Mouse (Mus musculus) cerebellum, postnatal 36 days (tissue): ENCODE data around the gene Rab42.

Experiments
- DNase-seq, 2 experiments: peaks; one replicate each; pipeline ENCODE4 v3.0.0; 2021 to 2022; ENCODE audit warnings: mixed read lengths in 2 of 2

Gene Rab42

DNA sequence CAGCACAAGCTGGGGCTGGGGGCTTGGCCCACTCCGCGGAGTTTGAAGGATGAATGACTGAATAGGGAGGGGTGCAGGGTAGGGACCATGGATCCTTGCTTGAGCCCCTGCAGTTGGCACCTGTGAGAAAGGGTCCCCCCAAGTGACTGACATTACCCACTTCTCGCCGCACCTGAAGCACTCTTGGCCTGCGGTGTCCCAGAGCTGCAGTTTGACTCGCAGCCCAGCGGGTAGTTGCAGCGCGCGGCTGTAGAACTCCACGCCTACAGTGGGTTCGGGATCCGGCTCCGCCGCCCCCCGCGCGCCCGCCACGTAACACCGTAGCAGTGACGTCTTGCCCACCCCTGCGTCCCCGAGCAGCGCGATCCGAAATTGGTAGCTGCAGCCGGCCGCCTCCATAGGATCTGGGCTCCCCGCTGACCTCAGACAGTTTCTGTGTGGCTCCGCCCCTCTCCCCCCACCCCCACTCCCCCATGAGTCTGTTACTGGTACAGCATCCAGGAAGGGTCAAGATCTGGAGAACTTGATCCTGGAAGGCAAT, at the start of gene Rab42:
Rab42 (minus strand) TSS at position 447 of the 541 bp plus-strand sequence.
- peak in 1 of 2 experiments; percentile 32 for DNase-seq

DNA sequence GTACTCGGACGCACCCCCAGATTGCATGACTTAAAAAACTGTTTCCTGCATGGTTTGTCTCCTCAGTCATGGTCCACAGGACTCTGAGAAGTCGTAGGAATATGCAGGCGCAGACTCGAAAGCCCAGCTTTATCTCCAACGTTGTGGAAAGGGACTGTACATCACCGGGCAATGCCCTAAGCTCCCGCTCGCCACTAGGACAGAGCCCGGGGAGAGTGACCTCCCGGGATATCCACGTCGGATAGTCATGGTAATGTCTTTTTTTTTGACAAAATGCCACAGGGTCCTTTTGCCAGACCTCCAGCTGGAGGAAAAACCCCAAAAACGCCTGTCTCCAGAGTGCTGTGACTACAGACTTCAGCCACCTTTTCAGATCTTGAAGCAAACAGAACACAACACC, 49.6 kb upstream of the Rab42 start:
- peak in 1 of 2 experiments; percentile 22 for DNase-seq

DNA sequence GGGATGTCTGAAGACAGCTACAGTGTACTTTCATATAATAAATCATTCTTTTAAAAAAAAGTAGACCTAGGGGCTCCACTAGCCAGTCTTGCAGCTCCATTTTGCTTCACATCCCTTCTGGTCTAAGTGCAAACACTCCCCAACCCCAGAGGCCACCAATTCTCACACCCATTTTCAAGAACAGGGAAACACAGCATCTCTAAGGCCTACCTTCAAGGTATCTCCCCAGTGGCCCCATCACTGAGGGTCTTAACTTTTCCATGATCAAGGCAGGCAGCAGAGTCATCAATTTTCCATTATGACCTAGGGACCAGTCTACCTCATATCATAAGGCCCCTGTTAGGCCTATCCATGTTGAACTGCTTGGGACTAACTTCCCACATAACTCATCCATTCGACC, 48.2 kb upstream of the Rab42 start:
- no peak for DNase-seq

DNA sequence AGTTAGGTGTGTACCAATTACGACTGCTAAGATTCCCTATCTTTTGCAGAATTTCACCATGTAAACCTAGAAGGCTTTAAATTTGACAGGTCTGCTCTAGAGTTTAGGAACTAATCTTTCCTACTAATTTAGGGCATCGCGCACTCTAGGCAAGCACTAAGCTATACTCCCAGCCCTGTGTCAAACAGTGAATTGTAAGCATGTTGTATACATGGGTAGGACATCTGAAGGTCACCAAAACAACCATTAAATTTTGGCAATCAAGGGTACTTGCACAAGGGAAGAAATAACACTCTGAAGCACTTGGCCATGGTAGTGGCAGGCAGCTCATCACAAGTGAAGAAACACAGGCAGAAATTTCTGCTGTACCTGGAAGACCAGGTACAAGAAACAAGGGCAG, 47.7 kb upstream of the Rab42 start:
- no peak for DNase-seq

- DNase-seq = no peak
Observed at GRCm38 (mm10) chr4:132350123-132350740, 47.0 kb upstream of the Rab42 start.

DNA sequence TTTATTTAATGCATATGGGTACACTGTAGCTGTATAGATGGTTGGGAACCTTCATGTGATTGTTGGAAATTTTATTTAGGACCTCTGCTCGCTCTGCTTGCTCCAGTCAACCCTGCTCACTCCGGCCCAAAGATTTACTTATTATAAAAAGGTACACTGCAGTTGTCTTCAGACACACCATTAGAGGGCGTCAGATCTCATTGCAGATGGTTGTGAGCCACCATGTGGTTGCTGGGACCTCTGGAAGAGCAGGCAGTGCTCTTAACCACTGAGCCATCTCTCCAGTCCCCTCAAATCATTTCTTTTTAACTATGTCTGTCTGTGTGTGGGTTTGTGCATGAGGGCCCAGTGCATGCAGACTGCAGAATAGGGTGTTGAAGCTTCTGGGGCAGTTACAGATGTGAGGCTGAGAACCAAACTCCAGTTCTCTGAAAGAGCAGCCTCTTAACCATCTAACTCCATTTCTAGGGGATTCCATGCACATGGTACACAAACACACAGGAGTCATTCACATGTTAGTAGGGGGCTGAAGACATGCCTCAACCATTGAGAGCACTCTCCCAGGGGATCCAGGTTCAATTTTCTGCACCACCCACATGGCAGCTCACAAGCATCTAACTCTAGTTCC, 46.4 kb upstream of the Rab42 start:
- no peak for DNase-seq

DNA sequence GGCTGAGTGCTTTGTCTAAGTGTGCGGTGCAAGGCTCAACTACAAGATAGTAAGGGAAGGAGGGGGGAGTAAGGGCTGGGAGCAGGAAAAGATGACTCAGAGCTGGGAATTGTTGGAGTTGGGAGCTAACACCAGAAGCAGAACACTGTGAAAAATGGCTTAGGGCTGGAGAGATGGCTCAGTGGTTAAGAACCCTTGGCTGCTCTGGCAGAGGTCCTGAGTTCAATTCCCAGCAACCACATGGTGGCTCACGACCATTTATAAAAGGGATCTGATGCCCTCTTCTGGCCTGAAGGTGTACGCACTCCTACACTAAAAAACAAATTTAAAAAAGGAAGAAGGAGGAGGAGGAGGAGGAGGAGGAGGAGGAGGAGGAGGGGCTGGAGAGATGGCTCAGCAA, 43.5 kb upstream of the Rab42 start:
- no peak for DNase-seq

GRCm38 (mm10) chr4:132346261-132346660, 43.1 kb upstream of the Rab42 start:
- DNase-seq = no peak

- no peak for DNase-seq
Observed at GRCm38 (mm10) chr4:132345843-132346212, 42.6 kb upstream of the Rab42 start.

GRCm38 (mm10) chr4:132345135-132345842, 42.1 kb upstream of the Rab42 start:
- peak; percentile 97 to 99 for DNase-seq

GRCm38 (mm10) chr4:132344403-132345134, 41.4 kb upstream of the Rab42 start:
- no peak for DNase-seq

- DNase-seq = no peak
Observed at GRCm38 (mm10) chr4:132341451-132341850, 38.3 kb upstream of the Rab42 start.

DNA sequence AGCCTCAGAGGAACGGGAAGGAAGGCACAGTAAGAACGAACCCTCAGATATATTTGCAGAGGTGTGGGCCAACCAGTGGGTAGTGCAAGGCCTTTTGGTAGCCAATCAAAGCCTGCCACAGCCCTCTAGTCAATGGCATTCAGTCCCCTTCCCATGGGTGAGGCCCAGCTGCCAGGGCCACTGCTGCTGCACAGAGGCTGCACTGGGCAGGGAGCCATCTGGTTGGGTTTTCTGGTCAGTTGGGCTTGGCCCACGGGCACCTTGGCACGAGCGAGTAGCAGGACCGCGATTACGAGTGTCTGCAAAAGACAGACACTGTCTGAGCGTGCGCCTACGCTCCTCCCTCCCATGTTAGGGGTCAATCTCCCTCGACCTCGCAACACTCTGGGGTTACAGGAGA, 35.8 kb upstream of the Rab42 start:
- DNase-seq = peak in 1 of 2 experiments; percentile 30

GRCm38 (mm10) chr4:132332880-132333279, 29.7 kb upstream of the Rab42 start:
- DNase-seq = no peak

- DNase-seq = no peak
Observed at GRCm38 (mm10) chr4:132331960-132332359, 28.8 kb upstream of the Rab42 start.

DNA sequence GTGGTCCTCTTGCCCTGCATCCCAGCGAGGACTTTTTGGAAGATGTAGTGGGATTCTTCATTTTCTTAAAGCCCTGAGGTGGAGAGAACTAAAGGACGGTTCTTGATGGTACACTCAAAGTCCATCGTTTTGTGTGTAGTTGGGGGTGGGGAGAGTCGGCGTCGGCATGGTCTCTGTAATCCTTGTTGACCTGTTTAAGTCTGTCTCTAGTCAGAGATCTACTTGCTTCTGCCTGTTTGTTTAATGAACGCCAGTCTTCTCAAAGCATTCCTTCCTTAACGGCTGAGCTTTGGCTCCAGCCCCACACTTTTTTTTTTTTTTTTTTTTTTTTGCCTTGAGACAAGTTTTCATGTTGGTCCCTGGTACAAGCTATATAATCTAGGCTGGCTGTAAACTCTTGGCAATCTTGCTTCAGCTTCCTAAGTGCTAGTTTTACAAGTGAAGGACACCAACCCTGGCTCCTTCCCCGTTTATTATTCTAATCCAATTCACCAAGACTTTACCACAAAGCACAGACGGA, 26.7 kb upstream of the Rab42 start:
- DNase-seq = no peak

- peak; percentile 84 to 91 for DNase-seq
Observed at GRCm38 (mm10) chr4:132329115-132329834, 26.1 kb upstream of the Rab42 start, which contains the start of gene Trnau1ap. Trnau1ap (minus strand) TSS chr4:132329538.

DNA sequence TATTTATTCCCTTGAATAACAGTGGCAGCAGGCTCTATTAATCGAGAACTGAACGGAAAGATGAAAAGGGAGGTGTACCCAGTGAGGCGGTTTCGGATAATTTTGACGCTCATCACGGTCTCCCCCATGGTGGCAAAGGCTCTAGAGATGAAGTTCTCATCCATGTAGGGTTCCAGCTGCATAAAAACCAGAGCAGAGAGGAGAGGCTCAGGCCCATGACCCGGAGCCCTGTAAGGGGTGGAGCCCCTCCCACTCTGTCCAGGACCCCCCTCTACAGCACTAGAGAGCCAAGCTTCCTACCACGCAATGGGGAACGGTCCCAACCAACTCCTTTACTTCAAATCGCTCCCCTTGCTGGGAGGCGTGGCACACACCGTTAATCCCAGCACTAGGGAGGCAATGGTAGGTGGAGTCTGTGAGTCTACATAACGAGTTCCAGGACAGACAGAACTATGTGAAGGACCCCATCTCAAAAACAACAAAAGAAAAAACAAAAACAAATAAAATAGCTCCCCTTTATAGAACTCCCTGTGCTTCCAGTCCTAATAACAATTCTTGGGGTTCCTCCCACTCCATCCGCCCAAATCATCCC, 25.3 kb upstream of the Rab42 start:
- no peak for DNase-seq

GRCm38 (mm10) chr4:132326481-132326880, 23.3 kb upstream of the Rab42 start:
- DNase-seq = no peak

DNA sequence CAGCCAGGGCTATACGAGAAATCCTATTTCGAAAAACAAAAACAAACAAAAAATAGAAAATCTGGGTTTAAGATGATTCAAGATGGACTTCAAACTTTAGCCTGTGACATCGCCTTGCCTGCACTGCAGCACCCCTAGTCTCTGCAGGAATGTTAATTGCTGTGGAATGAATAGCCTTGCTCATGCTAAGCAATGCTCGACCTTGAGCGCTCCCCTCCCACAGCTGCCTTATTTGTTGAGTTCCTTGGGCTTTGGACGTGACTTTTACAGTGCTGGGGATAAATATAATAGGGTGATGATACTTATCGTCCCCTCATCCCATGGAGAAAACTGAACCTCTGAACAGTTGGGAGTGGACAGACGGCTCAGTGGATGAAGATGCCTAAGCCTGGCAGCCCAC, 12.5 kb upstream of the Rab42 start:
- DNase-seq = no peak

DNA sequence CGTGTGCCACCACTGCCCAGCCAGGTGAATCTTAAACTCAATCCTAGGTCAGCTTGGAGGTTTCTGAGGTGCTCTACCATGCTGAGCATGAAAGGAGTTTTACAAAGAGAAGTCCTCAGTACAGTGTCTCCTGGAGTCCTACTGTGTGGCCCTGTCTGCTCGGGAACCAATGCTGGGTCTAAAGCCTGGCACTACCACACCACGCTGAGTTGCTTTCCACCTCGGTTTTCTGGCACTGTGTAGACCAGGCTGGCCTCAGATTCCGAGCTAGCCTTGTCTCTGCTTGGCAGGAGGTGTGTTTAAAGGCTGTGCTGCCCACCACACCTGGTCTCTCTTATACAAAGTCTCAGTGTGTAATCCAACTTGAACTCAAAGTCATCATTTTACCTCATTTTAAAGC, 9.4 kb upstream of the Rab42 start:
- DNase-seq = no peak

- no peak for DNase-seq
Observed at GRCm38 (mm10) chr4:132311801-132312200, 8.6 kb upstream of the Rab42 start.
